Mouse (Mus musculus): Measurements from ENCODE around the gene Ankrd33b.
A peak's percentile ranks its signal among the peaks of the same experiment; 100 is the strongest.

Gene Ankrd33b

DNA sequence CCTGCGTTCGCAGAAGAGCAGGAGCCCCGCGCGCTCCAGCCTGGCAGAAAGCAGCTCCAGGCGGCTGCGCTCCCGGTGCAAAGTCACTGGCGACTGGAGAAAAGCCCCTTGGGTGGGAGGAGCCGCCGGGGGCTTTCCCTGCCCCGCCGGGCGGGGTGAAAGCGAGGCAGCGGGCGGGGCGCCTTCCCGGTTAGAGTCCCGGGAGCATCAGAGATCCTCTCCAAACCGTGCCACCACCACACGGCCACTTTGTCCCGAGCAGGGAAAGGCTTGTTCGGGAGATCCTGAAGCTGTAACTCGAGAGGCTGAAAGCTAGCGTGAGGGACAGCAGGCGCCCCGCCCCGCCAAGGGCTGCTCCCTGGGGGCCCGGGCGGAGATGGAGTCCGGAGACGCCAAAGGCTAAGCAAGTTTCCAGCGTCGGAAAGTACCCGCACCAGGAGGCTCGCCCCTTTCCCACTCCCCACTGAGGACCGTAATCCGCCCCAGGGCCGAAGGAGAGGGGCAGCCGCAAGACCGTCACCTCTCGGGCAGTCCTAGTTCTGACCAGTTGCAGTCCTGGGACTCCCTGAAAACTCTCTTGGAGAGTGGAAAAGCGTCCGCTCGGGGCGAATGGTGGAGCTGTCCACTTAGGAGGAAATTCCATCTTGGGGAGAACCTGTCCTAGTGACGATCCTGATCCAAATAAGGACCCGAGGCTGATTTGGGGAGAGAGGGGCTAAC lies at the start of gene Ankrd33b:
Gene Ankrd33b (minus strand): TSS at position 246 of the 720 bp plus-strand sequence.
- DNase-seq = peak; percentile 78

DNA sequence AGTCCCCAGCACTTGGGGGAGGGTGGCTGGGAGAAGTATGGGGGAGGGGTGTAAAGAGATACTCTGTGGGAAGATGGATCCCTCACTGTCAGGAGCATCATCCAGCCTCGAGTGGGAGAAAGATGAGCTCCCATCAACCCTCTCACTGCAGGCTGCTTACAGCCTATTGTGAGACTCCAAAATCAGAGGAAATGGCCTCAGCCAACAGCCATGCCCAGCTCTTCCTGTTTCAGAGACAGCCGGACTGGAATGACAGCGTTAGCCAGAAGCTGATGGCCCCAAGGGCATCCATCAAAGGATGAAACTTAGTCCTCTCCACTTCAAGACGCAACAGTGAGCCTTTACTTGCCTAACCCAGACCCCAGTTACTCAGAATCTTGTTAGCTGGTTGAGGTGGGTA lies 47.7 kb upstream of the Ankrd33b start:
- peak; percentile 38 for DNase-seq

GRCm38 (mm10) chr15:31414179-31414898 lies 46.8 kb upstream of the Ankrd33b start:
- DNase-seq = no peak

DNA sequence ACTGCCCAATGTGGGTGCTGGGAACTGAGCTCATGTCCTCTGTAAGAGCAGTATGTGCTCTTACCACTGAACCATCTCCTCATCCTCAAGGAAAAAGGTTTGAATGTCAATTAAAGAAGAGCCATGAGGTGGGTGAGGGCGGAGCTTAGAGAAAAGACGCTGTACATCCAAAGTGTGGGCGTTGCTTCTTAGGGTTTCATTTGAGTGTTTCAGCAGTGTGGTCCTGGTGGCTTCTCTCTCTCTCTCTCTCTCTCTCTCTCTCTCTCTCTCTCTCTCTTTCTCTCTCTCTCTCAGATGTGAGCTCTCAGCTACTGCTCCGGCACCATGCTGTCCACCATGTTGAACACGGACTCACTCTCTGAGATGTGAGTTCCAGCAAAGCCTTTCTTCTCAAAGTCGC lies 46.1 kb upstream of the Ankrd33b start:
- no peak for DNase-seq

GRCm38 (mm10) chr15:31412933-31413332 lies 45.4 kb upstream of the Ankrd33b start:
- peak; percentile 57 for DNase-seq

DNA sequence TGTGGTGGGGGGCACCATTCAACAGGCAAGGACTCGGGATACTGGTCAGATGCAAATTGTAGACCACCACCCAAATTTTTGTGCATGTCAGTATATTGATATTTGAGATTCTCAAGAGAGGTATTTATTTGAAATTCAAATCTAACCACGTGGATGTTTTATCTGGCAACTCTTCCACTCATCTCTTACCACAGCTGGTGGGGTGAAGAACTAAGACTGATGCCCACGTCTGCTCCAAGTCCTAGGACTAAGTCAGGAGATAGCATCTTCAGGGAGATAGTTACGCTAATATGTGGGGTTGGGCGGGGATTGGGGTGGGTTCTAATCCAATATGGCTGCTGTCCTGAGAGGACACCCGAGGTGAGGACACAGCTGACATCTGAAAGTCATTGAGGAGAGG lies 44.9 kb upstream of the Ankrd33b start:
- no peak for DNase-seq

DNA sequence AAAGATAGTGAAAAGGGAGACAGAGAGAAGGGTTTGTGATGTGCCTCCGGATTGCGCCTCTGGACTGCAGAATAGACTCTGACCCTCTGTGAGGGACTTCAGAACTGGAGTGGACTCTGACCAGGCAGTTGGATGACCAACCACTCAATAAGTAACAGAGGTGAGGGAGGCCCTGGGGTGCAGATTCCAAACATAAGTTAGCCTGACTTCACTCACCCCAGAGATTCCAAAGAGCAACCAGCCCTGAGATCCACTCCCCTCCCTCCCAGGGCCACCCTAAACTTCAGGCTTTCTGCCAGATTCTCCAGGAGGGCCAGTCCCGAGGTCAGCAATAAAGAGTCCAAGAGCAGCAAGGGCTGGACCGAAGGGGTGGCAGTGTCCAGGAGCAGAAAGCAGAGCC lies 40.0 kb upstream of the Ankrd33b start:
- no peak for DNase-seq

GRCm38 (mm10) chr15:31406881-31407280 lies 39.4 kb upstream of the Ankrd33b start:
- DNase-seq = no peak

DNA sequence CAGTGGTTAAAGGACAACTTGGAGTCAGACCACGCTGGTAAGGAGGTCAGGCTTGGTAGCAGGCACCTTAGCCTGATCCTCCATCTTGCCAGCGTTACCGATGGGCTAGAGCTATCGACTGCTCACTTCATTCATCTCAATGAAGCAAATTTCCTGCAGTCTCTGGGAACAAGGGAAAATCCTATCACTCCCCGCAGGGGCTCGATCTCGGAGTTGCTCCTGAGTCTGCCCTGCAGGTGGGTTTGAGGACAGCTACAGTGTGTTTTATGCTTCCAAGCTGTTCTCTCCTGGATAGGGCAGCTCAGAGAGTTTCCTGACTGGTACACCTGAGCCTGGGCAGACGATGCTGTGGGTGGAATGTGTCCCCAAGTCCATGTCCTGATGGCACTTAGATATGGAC lies 36.8 kb upstream of the Ankrd33b start:
- no peak for DNase-seq

DNA sequence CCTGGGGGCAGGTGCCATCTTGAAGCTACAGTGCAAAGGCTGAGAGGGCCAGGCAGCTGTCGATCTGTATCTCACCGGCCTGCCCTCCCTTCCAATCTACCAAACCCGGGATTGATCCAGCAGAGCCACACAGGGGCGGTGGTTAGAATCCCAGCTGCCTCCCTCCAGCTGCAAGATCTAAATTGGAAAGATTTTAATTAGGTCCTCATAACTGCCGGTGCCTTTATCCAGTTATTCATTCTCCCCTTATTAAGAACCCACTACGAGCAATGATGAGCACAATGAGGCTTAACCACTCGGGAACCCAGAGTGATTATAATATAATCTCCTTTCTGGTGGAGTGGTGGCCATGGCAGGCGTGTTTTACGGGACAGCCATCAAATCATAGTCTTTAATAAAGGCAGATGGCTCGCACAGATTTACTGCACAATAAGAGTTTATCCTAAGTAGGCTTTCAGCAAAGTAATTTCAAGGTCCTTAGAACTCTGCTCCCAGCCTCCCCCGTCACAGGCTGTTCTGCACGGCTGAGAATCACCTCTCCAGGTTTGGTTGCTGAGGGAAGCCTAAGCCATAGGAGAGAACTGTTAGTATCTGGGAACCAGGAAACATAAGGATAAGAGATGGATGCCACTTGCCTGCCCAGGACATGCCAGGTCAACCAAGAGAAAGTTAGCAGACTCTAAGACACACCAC lies 34.8 kb upstream of the Ankrd33b start:
- no peak for DNase-seq

DNA sequence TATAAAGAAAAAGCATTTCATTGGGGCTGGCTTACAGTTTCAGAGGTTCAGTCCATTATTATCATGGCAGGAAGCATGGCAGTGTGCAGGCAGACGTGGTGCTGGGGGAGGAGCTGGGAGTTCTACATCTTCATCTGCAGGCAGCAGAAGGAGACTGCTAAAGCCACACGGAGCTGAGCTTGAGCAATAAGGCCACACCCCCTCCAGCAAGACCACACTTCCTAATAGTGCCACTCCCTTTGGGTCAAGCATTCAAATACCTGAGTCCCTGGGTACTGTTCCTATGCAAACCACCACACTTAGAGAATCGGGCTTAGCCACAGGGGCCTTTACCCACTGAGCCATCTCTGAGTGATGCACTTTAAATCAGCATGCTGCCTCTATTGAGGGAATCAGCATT lies 33.4 kb upstream of the Ankrd33b start:
- DNase-seq = no peak

DNA sequence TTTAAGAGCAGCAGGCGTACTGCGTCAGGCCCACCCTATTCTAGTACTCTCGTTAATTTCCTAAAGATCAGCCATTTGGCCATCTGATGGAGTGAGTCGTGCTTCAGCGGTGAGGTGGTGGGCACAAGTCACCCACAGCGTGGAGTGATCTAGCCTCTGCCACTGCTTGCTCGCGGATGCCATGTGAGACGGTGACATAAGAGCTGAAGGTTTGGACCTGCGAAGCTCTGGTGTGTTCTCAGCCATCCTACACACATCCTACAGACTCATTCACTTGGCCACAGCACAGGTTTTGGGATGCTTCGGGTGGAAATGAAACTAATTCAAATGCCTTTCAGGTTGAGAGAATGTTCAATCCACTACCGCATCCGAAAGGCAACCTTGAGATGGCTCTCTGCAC lies 31.2 kb upstream of the Ankrd33b start:
- DNase-seq = no peak

GRCm38 (mm10) chr15:31397379-31397778 lies 29.9 kb upstream of the Ankrd33b start:
- DNase-seq = no peak

- DNase-seq = no peak
These were observed 29.2 kb upstream of the Ankrd33b start for GRCm38 (mm10) chr15:31396755-31397154.

GRCm38 (mm10) chr15:31395986-31396385 lies 28.5 kb upstream of the Ankrd33b start:
- no peak for DNase-seq

DNA sequence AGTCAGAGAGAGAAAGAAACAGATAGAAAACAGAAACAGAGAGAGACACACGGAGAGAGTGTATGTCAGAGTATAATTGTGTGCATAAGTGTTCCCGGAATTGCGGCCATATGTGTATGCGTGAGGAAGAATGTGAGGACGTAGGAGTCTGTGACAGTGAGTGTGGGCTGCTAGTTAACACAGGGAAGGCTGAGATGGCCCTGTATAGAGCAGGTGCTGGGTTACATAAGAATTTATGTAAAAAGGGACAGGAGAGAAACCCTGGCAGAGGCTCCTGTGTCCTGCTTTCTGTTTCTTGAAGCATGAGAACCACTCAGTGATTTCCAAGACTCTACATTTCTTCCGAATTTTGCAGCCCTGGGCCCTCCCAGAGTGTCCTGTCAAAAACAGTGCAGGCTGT lies 25.9 kb upstream of the Ankrd33b start:
- no peak for DNase-seq

GRCm38 (mm10) chr15:31392705-31393104 lies 25.2 kb upstream of the Ankrd33b start:
- DNase-seq = no peak

- no peak for DNase-seq
These were observed 24.6 kb upstream of the Ankrd33b start for GRCm38 (mm10) chr15:31392135-31392534.

DNA sequence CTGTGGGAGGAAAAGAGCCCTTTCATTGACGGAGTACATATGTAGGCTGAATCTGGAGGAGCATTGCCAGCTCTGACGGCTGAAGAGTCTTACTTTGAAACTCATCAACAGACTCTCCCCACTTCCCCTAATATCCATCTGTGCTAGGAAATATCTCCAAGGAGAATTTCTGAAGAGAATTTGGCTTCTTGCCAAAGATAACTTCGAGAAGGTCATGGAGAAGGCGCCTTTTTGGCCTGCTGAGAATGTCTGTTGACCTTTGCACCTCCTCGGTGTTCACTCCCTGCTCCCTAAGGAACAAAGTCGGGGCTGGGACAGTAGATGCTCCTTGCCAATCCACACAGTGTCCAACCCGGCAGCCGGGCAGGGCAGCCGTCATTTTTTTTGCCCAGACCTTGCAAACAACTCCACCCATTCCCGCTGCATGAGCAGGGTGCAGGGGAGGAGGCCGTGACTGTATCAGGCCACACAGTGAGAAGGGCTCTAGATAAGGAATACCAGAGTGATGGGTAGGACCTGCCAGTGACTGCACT lies 14.5 kb upstream of the Ankrd33b start:
- peak; percentile 18 for DNase-seq

- no peak for DNase-seq
These were observed 11.9 kb upstream of the Ankrd33b start for GRCm38 (mm10) chr15:31379471-31379870.

DNA sequence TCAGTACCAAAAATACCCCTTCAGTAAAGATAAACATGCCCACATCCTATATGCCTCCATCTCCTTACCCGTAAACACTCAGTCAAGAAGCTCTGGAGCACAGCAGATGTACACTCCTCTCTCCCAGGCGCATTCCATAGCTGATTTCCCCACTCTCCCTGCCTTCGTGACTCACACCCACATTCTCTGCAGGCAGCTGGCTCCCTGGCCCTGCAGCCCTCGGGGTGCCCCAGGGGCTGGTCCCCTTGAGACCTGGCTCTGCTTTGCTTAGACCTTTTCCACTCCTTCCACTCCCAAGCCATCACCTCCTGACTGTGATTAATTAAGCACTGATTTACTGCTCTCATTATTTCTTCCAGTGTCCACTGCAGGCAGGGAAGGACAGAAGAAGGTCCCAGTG lies 7.7 kb upstream of the Ankrd33b start:
- no peak for DNase-seq

DNA sequence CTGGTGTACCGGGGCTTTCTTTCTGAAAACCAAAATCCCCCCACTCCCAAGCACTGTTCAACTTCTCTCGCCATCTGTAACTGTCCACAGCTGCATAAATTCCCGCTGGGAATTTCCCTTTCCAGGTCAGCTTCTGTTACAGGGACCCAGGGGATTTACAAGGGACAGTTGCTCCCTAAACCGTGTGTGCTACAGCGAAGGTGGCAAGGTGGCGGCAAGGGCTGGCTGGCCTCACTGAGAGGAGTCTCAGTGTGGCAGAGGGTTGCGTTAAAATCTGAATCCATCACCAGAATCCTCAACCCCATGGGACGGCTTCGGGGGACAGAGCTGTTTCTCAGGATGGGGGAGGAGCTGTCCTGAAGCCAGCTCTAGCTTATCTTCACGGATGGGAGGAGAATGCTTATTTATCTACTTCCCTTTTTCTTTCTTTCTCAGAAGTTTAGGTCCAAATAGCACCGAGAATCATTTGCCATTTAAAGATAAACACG lies 1.6 kb upstream of the Ankrd33b start:
- DNase-seq = no peak

- no peak for DNase-seq
These were observed 1.0 kb upstream of the Ankrd33b start for GRCm38 (mm10) chr15:31368556-31368955.
